Mouse (Mus musculus) small intestine, adult 2 months (tissue): Measurements from ENCODE around the gene Rhcg.

Experiments used
- CTCF ChIP-seq: fragments of 200-500 bp; IDR thresholded peaks from 2 replicates; pipeline ENCODE4 v1.5.1; 2012; ENCODE audit warnings: low read depth, mild to moderate bottlenecking, control low read depth, inconsistent platforms, low read length, moderate library complexity, mixed read lengths; ENCODE audit not compliant: insufficient replicate concordance, insufficient read length; ENCODE audit errors: extremely low read depth
- POLR2A ChIP-seq: fragments of 200-500 bp; IDR thresholded peaks from 2 replicates; pipeline ENCODE4 v1.6.1; 2012; ENCODE audit warnings: low read depth, mild to moderate bottlenecking, control low read depth, inconsistent platforms, low read length, moderate library complexity

- TF ChIP-seq POLR2A (no peak), CTCF (peak; percentile 35; the same call in 1 of the 2 replicates)
Observed at GRCm38 (mm10) chr7:79552702-79553101, 64.8 kb downstream of the Rhcg start.
